Mouse (Mus musculus) embryonic facial prominence, embryonic 15.5 days (tissue): ENCODE measurements around the gene Sh3d21. TPM values are rescaled to one million over a fixed set of nuclear protein-coding genes. Genes with fewer than 3 reads are reported as not detected.

Experiments used
- ATAC-seq: fragments of 200-750 bp; cut with Nextera tagmentation; 2 replicates; pipeline ENCODE4 v1.8.0; 2017; ENCODE audit warnings: low read depth, moderate TSS enrichment; ENCODE audit not compliant: insufficient number of reproducible peaks, low FRiP score, low TSS enrichment
- H3K27ac ChIP-seq: fragments of 300-500 bp; sonication (generic); replicated peaks from 2 replicates; pipeline ENCODE4 v1.5.1; 2015; ENCODE audit warnings: mild to moderate bottlenecking, inconsistent platforms
- H3K27me3 ChIP-seq: fragments of 300-500 bp; sonication (generic); 2 replicates; pipeline ENCODE4 v1.6.1; 2015; ENCODE audit warnings: inconsistent platforms
- H3K36me3 ChIP-seq: fragments of 300-500 bp; sonication (generic); 2 replicates; pipeline ENCODE4 v1.6.1; 2015; ENCODE audit warnings: mild to moderate bottlenecking, inconsistent platforms
- H3K4me1 ChIP-seq: fragments of 300-500 bp; sonication (generic); 2 replicates; pipeline ENCODE4 v1.6.1; 2015; ENCODE audit warnings: inconsistent platforms
- H3K4me2 ChIP-seq: fragments of 300-500 bp; sonication (generic); replicated peaks from 2 replicates; pipeline ENCODE4 v1.6.1; 2015; ENCODE audit warnings: mild to moderate bottlenecking, inconsistent platforms
- H3K4me3 ChIP-seq: fragments of 300-500 bp; sonication (generic); replicated peaks from 2 replicates; pipeline ENCODE4 v1.5.1; 2015; ENCODE audit warnings: mild to moderate bottlenecking, inconsistent platforms
- H3K9ac ChIP-seq: fragments of 300-500 bp; sonication (generic); 2 replicates; pipeline ENCODE4 v1.6.1; 2015; ENCODE audit warnings: inconsistent platforms
- H3K9me3 ChIP-seq: fragments of 300-500 bp; sonication (generic); replicated peaks from 2 replicates; pipeline ENCODE4 v1.6.1; 2016; ENCODE audit warnings: inconsistent platforms
- WGBS: fragments of 180-500 bp; shearing (Covaris S2); methylation state at CpG from one replicate; pipeline ENCODE4 v1.1.7; 2015; 5-methylcytosine and 5-hydroxymethylcytosine counted together
- polyA plus RNA-seq: library from polyadenylated mRNA; unstranded; fragments of >200 nt; fragmentation: Nextera tagmentation; extraction: Ambion mirVana; gene quantifications from 2 replicates; pipeline ENCODE4 v1.2.1, GENCODE M21; 2015

Sh3d21 gene
- polyA plus RNA-seq, 1 experiment from 2014 or later: 16.8 TPM

- H3K9ac ChIP-seq: no peak overlapping the region
- no peak overlapping the region for H3K27ac ChIP-seq
- 76% methylated on average over 4 of the region's 4 CpGs for WGBS
- H3K36me3 ChIP-seq: peaks cover 1% of the 10 kb centered on the region; the same call in 1 of the 2 replicates
- peaks cover 22% of the 10 kb centered on the region for H3K4me1 ChIP-seq
- H3K4me2 ChIP-seq: no peak overlapping the region
- no peak for ATAC-seq
- H3K4me3 ChIP-seq: no peak overlapping the region
- no peaks in the 10 kb centered on the region for H3K9me3 ChIP-seq
- no peaks in the 10 kb centered on the region for H3K27me3 ChIP-seq
These were observed 44.6 kb downstream of the Sh3d21 start for GRCm38 (mm10) chr4:126118651-126119050.

- no peaks in the 10 kb centered on the region for H3K27me3 ChIP-seq
- no peaks in the 10 kb centered on the region for H3K36me3 ChIP-seq
- no peak overlapping the region for H3K4me2 ChIP-seq
- no peak overlapping the region for H3K9ac ChIP-seq
- no peaks in the 10 kb centered on the region for H3K9me3 ChIP-seq
- H3K4me1 ChIP-seq: peaks cover 28% of the 10 kb centered on the region
- 80% methylated on average over 8 of the region's 8 CpGs for WGBS
- ATAC-seq: no peak
- no peak overlapping the region for H3K4me3 ChIP-seq
- H3K27ac ChIP-seq: no peak overlapping the region
These were observed 46.2 kb downstream of the Sh3d21 start for GRCm38 (mm10) chr4:126117116-126117515.

DNA sequence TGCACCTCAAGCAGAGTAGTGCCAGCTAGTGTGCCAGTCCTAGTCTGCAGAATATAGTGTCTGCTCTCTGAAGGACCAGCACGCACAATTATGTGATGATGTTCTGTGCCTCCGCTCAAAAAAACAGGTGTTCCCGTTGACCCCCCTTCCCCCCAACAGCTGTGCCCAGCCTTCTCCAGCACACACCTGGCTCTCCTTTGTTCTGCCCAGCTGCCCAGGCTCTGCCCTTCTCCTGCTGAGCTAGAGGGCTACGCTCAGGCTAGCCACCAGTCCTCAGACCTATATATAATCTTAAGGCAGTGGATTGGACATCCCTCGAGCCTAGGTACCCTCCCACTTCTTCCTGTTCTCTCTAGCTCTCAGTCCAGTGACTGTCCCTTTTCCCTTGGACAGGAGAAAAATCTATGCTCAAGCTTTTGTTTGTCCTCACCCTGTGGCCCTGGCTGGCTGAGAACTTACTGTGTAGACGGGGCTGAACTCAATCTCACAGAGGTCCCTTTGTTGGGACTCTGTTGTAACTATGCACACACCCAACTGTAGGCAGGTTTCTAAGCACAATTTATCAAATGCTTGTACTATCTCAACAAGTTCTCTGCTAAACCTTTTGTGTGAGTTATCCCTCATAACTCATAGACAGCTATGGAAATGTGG, 47.3 kb downstream of the Sh3d21 start:
- Histone ChIP-seq H3K4me3 (no peak overlapping the region), H3K27ac (no peak overlapping the region), H3K36me3 (no peaks in the 10 kb centered on the region), H3K4me2 (no peak overlapping the region), H3K9ac (no peak overlapping the region), H3K9me3 (no peaks in the 10 kb centered on the region), H3K4me1 (peaks cover 33% of the 10 kb centered on the region), H3K27me3 (no peaks in the 10 kb centered on the region)
- 60% methylated on average over 6 of the region's 6 CpGs for WGBS
- no peak for ATAC-seq

GRCm38 (mm10) chr4:126115411-126115810, 47.9 kb downstream of the Sh3d21 start:
- no peaks in the 10 kb centered on the region for H3K27me3 ChIP-seq
- H3K4me3 ChIP-seq: no peak overlapping the region
- no peak for ATAC-seq
- WGBS: 82% methylated on average over 9 of the region's 9 CpGs
- no peak overlapping the region for H3K27ac ChIP-seq
- no peak overlapping the region for H3K4me2 ChIP-seq
- H3K9ac ChIP-seq: no peak overlapping the region
- H3K36me3 ChIP-seq: no peaks in the 10 kb centered on the region
- H3K9me3 ChIP-seq: no peaks in the 10 kb centered on the region
- H3K4me1 ChIP-seq: peaks cover 38% of the 10 kb centered on the region

GRCm38 (mm10) chr4:126113943-126114342, 49.3 kb downstream of the Sh3d21 start:
- 22% methylated on average over 6 of the region's 6 CpGs for WGBS
- H3K4me1 ChIP-seq: peaks cover 48% of the 10 kb centered on the region
- no peaks in the 10 kb centered on the region for H3K9me3 ChIP-seq
- ATAC-seq: no peak
- no peak overlapping the region for H3K27ac ChIP-seq
- no peaks in the 10 kb centered on the region for H3K27me3 ChIP-seq
- H3K4me3 ChIP-seq: no peak overlapping the region
- H3K36me3 ChIP-seq: no peaks in the 10 kb centered on the region
- H3K9ac ChIP-seq: no peak overlapping the region
- H3K4me2 ChIP-seq: no peak overlapping the region

DNA sequence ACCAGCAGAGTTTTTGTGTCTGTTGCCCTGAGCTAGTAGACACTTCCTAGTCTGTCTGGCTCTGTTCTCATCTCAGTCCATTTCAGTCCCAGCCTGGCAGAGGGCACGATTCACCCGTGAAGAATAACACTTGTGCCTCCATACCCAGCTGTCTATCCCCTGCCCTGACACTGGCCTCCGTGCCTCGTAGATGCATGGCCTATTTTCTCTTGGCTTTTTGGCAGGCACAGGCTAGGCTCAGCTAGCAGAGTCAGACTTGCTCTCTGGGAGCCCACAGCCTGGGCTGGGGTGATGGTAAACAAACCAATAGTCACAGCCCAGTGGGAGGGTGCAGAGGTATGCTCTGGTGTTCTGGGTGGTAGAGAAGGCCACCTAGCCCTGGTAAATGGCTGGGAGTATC, 50.0 kb downstream of the Sh3d21 start:
- 76% methylated on average over 4 of the region's 4 CpGs for WGBS
- Histone ChIP-seq H3K9ac (no peak overlapping the region), H3K36me3 (no peaks in the 10 kb centered on the region), H3K9me3 (no peaks in the 10 kb centered on the region), H3K4me1 (peaks cover 48% of the 10 kb centered on the region), H3K4me3 (no peak overlapping the region), H3K27me3 (no peaks in the 10 kb centered on the region), H3K27ac (no peak overlapping the region), H3K4me2 (no peak overlapping the region)
- no peak for ATAC-seq

GRCm38 (mm10) chr4:126111153-126111549, 52.1 kb downstream of the Sh3d21 start:
- no peak overlapping the region for H3K9ac ChIP-seq
- H3K27ac ChIP-seq: peak overlapping the region; percentile 90
- WGBS: 17% methylated on average over 7 of the region's 7 CpGs
- H3K4me3 ChIP-seq: no peak overlapping the region
- no peaks in the 10 kb centered on the region for H3K9me3 ChIP-seq
- H3K4me1 ChIP-seq: peaks cover 54% of the 10 kb centered on the region
- no peaks in the 10 kb centered on the region for H3K27me3 ChIP-seq
- no peak for ATAC-seq
- no peaks in the 10 kb centered on the region for H3K36me3 ChIP-seq
- peak overlapping the region; percentile 35 for H3K4me2 ChIP-seq

DNA sequence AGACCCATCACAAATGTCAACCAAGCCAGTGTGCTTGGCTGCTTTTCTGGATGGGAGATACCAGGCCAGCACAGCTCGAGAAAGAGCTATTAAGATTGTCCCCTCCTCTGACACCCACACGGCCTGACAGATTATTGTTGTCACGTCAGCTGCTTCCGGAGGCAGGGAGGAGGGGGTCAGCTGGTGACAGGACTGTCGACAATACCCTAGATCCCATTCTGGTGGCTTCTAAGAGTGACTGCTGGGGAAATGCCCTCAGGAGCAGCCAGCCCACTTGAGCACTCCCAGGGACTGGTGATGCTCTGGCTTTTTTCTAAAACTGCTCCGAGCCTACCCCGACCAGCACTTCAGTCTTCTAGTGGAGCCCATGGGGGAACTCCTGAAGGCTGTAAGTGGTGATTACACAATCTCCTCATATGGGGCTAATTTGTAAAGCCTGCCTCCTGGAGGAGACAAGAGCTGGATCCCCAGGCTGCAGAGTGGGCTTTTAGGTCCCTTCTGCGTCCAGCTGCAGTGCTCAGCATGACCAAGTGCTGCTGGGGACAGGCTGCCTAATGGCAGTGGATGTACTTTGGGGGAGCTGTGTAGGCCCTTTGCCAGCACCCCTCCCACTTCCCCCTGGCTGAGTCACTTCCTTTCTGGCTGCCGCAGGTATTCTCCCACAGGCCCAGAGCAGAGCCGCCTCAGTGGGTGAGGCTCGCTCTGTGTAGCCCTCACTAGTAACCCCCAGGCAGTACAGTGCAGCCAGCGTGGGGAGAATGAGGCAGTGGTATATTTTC, 52.7 kb downstream of the Sh3d21 start:
- H3K4me2 ChIP-seq: peak overlapping the region; percentile 35
- H3K4me3 ChIP-seq: no peak overlapping the region
- ATAC-seq: peak; percentile 78
- no peak overlapping the region for H3K9ac ChIP-seq
- H3K27ac ChIP-seq: peak overlapping the region; percentile 90
- H3K36me3 ChIP-seq: no peaks in the 10 kb centered on the region
- no peaks in the 10 kb centered on the region for H3K9me3 ChIP-seq
- 5% methylated on average over 12 of the region's 12 CpGs for WGBS
- peaks cover 50% of the 10 kb centered on the region for H3K4me1 ChIP-seq
- no peaks in the 10 kb centered on the region for H3K27me3 ChIP-seq

GRCm38 (mm10) chr4:126109613-126110373, 53.5 kb downstream of the Sh3d21 start:
- no peak overlapping the region for H3K9ac ChIP-seq

GRCm38 (mm10) chr4:126108061-126108740, 55.1 kb downstream of the Sh3d21 start:
- no peak for ATAC-seq
- H3K36me3 ChIP-seq: no peaks in the 10 kb centered on the region
- peaks cover 57% of the 10 kb centered on the region for H3K4me1 ChIP-seq
- no peaks in the 10 kb centered on the region for H3K9me3 ChIP-seq
- H3K27ac ChIP-seq: no peak overlapping the region
- no peak overlapping the region for H3K4me3 ChIP-seq
- H3K27me3 ChIP-seq: no peaks in the 10 kb centered on the region
- WGBS: 40% methylated on average over 8 of the region's 8 CpGs
- H3K4me2 ChIP-seq: no peak overlapping the region
- no peak overlapping the region for H3K9ac ChIP-seq

More at GRCm38 (mm10) chr4:126109613-126110373, 53.5 kb downstream of the Sh3d21 start:
- H3K36me3 ChIP-seq: no peaks in the 10 kb centered on the region
- ATAC-seq: no peak
- H3K4me1 ChIP-seq: peaks cover 55% of the 10 kb centered on the region
- 65% methylated on average over 10 of the region's 10 CpGs for WGBS
- no peak overlapping the region for H3K4me3 ChIP-seq
- H3K4me2 ChIP-seq: peak overlapping the region; percentile 35
- H3K27ac ChIP-seq: peak overlapping the region; percentile 90
- H3K9me3 ChIP-seq: no peaks in the 10 kb centered on the region
- no peaks in the 10 kb centered on the region for H3K27me3 ChIP-seq
